Mouse (Mus musculus): Measurements from ENCODE around the gene Tspan17. TPM values are rescaled to one million over a fixed set of nuclear protein-coding genes. Genes with fewer than 3 reads are reported as not detected.

The Tspan17 gene
- polyA plus RNA-seq (2012; rRNA removed; ENCODE audit: low replicate concordance), result 26.1 and 26.7 TPM in 2 replicates

DNA sequence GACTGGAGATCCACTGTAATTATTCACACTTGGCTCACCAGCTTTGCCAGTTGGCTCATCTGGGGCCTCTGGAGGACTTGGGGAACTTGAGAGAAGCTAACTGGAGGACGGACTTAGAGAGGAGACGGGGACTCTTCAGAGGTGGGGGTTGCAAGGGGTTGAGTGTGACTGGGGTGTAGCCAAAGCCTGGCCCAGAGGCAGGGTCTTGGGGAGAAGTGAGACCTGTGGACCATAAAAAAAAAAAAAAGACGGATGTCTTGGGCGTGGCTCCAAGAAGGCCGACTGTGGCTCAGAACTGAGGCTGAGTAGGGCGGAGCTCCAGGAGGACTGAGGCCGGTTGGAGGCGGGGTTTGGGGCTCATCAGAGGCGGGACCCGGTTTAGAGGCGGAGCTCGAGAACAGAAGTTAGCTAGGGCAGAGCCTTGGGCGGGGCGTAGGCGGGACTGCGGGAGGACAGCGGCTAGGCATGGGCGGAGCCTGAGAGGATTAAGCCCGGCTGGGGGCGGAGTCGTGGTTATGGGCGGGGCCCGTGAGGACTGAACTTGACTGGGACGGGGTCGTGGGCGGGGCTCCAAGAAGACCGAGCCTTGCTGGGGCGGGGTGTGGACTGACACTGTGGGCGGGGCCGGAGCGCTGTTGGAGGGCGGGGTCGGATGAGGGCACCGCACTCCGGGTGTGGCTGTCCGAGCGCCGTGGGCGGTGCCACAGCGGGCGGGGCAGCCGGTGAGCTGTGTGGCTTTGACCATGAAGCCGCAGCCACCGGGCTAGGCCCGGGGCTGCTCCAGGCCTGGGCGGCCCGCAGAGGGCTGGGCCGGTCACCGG lies at the start of gene Tspan17:
TSS of gene Tspan17 (plus strand) at position 638 of the 821 bp plus-strand sequence.

DNA sequence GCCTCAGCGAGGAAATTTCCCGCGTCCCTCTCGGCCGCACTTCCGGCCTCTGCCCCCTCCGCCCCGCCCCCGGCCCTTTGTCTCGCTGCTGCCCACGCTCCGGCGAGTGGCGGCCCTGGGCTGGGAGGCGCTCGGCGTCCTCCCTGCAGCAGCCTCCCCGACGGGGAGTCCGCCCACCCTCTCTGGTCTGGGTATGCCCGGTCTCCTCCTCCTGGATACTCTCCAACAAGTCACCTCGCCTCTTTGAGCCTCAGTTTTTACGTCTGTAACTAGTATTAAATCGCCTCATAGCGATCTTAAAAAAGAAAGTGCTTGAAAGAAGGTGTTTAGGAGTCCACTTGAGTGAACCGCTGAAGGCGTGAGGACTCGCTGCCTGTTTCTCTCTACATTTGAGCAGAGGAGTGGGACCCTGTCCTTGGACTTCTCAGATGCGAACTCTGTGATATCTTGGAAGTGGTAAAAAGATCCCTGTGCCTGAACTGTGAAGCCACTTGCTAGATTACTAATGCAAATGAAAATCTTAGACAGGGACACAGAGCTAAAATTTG lies 39.2 kb upstream of the Tspan17 start, which contains the start of gene Gprin1:
TSS of gene Gprin1 (minus strand) at position 11 of the 548 bp plus-strand sequence.

DNA sequence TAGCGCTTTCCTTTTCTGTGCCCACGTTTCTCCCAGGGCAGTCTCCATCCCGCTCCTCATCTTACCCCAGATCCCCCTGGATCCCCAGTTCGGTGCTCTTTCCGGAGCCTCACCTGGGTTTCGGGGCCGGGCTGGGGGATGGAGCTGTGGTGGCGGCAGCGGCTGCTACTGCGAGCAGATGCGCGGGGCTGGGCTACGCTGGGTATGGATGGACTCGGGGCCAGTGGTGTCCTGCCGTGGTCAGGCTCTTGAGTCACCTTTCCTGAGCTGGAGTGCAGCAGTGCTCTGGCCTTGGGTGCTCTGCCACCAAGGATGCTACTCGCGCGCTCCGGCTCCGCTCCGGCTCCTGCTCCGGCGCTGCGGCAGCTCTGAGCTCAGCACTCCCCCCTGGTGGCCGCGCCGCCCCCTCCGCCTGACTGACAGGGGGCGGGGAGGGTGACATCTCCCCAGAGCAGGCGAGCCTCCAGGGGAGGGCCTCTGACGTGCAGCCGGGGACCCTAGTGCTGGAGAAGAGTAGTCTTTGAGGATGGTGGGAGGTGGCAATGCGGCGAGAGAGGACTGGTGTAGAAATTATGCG lies 22.9 kb upstream of the Tspan17 start, which contains the start of gene Sncb:
TSS of gene Sncb (minus strand) at position 404 of the 577 bp plus-strand sequence.

DNA sequence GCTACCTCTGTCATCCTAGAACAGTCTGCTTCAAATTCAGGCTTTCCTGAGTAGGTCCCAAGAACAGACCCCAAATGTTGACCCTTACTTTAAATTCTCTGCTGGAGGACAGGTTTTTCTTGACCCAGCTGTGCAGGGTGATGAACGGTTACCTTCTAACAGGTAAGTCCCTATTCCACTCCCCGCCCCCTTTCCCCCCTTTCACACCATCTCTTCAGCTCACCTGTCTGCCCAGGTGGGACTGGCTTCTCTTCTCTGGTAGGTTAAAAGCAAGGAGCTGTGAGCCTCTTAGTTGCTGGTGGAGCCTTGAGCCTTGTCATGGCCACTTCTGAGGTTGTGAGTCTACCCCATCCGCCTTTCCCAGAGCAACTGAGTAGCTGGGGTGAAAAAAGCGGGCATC lies 5.5 kb upstream of the Tspan17 start, which contains the start of gene Eif4e1b:
TSS of gene Eif4e1b (plus strand) at position 301 of the 400 bp plus-strand sequence.

Other genes starting within 250 kb of the Tspan17 start
- 98.9 and 187 TPM in 2 replicates for gene 4833439L19Rik, start 223.9 kb upstream of the Tspan17 start, polyA plus RNA-seq (2012; rRNA removed; ENCODE audit: low replicate concordance)
- gene Arl10, start 214.4 kb upstream of the Tspan17 start, polyA plus RNA-seq (2012; rRNA removed; ENCODE audit: low replicate concordance), result 25.5 and 31.3 TPM in 2 replicates
- 4.5 and 8.5 TPM in 2 replicates for gene Nop16, start 199.3 kb upstream of the Tspan17 start, polyA plus RNA-seq (2012; rRNA removed; ENCODE audit: low replicate concordance)
- gene Higd2a, start 199.2 kb upstream of the Tspan17 start, polyA plus RNA-seq (2012; rRNA removed; ENCODE audit: low replicate concordance), result 138 and 146 TPM in 2 replicates
- 57.0 and 62.0 TPM in 2 replicates for gene Cltb, start 178.0 kb upstream of the Tspan17 start, polyA plus RNA-seq (2012; rRNA removed; ENCODE audit: low replicate concordance)
- 18.5 and 27.4 TPM in 2 replicates for gene Faf2, start 167.6 kb upstream of the Tspan17 start, polyA plus RNA-seq (2012; rRNA removed; ENCODE audit: low replicate concordance)
- gene Rnf44, start 95.5 kb upstream of the Tspan17 start, polyA plus RNA-seq (2012; rRNA removed; ENCODE audit: low replicate concordance), result 229 and 423 TPM in 2 replicates
- 0.02 and 0.06 TPM in 2 replicates for gene Cdhr2, start 87.9 kb upstream of the Tspan17 start, polyA plus RNA-seq (2012; rRNA removed; ENCODE audit: low replicate concordance)
- 0.06 and 0.12 TPM in 2 replicates for gene Gprin1, start 39.5 kb upstream of the Tspan17 start, polyA plus RNA-seq (2012; rRNA removed; ENCODE audit: low replicate concordance)
- gene Sncb, start 22.8 kb upstream of the Tspan17 start, polyA plus RNA-seq (2012; rRNA removed; ENCODE audit: low replicate concordance), result not detected in 2 replicates
- not detected in 2 replicates for gene Eif4e1b, start 5.4 kb upstream of the Tspan17 start, polyA plus RNA-seq (2012; rRNA removed; ENCODE audit: low replicate concordance)
- 21.5 and 50.7 TPM in 2 replicates for gene Unc5a, start 160.0 kb downstream of the Tspan17 start, polyA plus RNA-seq (2012; rRNA removed; ENCODE audit: low replicate concordance)
- 5.9 and 6.2 TPM in 2 replicates for gene Hk3, start 232.0 kb downstream of the Tspan17 start, polyA plus RNA-seq (2012; rRNA removed; ENCODE audit: low replicate concordance)

All from mammary gland, adult 2 months (tissue).